Mouse (Mus musculus) adrenal gland, adult (tissue): ENCODE results near the gene Gm2a.
A peak's percentile ranks its signal among the peaks of the same experiment; 100 is the strongest.

Experiments
- DNase-seq, 2 experiments: peaks; one replicate each; pipeline ENCODE4 v3.0.0; 2022 to 2023; ENCODE audit warnings: low spot score in 1 of 2; ENCODE audit not compliant: inconsistent age in 2 of 2

Gm2a gene

DNA sequence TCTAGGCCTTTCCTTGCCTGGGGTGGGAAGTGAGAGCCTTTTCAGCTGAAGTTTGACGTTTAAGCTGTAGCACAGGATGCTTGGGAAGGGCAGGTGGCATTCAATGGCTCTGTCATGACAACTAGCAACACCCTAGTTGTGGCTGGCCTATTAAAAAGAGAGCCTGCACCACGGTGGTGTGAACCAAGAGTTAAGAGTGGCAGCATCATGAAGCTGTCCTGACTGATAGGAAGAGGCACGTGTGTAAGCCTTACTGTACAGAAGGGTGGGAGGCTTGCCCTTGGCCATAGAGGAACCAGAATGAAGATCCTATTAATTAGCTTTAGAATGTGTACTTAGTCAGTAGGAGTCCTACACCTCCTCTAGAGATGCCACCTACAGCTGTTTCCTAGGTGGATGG, 30.5 kb downstream of the Gm2a start:
- DNase-seq: no peak

DNA sequence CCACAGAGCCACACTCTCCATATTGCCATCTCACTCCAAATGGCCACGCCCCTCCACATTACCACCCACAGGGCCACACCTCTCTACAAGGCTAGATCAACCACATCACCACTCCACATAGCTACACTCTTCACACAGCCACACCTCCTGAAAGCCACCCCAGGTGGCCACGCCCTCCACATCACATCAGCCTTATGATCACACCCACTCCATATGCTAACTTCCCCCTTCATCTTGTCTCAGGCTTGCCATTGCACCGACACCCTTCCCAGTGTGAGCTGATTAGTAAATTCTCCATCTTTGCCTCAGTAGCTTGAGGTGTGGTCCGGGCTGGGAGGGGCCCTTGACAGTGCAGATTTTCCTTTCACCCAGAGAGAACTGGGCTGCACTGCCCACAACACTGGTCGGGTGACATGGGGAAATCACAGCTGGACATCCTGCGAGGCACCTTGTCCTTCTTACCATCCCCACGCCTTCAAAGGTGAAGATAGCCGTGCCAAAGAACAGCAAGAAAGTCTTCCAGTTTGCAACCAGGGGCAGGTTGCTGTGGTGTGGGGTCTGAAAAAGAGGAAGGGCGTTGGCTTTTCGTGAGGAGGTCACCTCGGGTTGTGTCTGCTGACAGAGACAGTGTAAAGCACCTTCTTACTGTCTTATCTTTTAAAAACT, 33.3 kb downstream of the Gm2a start:
- DNase-seq: peak in 1 of 2 experiments; percentile 22

DNA sequence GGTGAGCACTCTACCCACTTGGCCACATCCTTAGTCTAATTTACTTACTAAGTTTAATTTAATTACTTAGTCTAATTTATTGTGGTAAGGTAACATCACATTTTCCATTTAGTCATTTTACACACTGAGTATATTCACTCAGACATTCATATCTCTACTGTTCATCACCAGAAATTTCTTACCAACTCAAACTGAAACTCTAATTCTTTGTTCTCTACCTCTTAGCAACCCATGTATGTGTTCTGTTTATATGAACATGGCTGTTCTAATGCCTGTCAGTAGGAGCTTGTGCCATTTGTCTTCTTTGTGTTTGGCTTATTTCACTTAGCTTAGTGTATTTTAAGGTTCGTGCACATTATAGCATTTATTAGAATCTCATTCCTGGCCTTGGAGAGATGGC, 34.0 kb downstream of the Gm2a start:
- DNase-seq: no peak

DNA sequence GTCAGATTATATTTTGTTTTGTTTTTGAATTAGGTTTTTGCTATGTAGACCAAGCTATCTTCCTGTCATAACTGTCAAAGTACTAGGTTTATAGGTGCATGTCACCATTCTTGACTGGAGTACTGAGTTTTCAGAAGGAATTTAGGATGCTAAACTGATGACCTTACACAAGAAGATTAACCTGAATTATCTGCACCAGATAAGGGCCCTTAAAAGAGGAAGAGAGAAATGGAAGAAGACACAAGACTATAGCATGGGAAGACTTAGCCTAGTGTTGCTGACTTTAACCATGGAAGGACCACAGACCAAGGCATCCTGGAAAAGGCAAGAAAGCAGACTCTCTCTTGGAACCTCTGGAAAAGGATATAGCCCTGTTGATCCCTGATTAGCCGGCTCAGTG, 35.3 kb downstream of the Gm2a start:
- no peak for DNase-seq

DNA sequence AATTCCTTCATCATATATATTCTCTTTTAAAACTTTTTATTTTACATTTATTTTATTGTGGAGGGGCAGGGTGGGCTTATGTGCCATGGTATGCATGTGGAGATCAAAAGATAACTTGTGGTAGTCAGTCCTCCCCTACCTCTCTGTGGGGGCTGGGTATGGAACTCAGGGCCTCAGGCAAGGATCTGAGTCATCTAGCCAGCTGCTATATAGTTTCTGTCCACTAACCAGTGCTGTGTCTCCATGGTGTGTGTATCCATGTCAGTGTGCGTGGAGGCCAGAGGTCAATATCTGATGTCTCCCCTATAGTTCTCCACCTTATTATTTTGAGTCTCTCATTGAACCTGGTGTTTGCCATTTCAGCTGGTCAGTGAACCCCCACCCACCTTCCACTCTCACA, 36.5 kb downstream of the Gm2a start:
- no peak for DNase-seq

DNA sequence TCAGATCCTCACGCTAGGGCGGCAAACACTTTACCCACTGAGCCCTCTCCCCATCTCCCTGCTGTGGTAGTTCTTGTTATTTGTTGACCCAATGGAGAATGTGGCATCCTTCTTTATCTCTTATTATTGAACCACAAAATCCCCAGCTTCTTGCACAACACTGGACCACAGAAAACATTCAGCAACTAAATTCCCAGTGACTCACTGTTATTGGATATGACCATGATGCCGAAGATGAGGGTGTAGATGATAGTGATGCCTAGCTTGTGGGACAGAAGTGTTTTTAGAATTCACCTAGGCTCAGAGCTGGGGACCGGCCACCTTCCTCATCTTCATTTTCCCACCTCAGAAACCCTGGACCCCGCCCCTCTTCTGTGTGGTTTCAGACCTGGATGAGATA, 37.0 kb downstream of the Gm2a start:
- peak in 1 of 2 experiments; percentile 18 for DNase-seq

DNA sequence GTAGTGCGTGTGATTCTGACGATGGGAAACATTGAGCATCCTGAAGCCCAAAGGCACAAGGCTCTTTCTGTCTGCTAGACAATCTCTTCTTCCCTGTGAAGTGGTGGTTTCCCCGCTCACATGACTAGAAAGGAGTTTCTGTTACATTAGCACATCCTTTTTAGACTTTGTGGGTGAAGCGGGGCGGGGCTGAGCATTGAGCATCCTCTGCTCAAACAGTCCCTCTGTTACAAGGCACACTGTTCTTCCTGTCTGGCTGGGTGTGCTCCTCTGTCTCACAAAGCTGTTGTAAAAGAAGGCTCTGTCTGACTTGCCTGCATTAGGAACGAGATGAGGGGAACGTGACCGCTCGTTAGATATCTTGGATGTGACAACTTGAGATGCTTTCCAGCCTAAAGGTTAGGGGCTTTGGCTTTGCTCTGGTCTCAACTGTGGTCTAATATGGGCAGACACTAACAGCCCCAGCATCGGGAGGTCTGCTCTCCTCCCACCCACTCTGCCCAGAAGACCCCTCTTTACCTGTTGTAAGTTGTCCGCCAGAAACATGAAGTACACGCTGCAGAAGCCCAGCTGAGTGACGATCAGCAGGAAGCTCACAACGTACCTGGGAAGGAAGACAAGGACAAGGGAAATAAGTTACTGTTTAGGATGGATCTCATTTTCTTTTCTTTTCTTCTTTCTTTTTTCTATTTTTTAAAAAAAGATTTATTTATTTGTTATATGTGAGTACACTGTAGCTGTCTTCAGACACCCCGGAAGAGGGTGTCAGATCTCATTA, 39.0 kb downstream of the Gm2a start:
- peak in 1 of 2 experiments; percentile 29 for DNase-seq

DNA sequence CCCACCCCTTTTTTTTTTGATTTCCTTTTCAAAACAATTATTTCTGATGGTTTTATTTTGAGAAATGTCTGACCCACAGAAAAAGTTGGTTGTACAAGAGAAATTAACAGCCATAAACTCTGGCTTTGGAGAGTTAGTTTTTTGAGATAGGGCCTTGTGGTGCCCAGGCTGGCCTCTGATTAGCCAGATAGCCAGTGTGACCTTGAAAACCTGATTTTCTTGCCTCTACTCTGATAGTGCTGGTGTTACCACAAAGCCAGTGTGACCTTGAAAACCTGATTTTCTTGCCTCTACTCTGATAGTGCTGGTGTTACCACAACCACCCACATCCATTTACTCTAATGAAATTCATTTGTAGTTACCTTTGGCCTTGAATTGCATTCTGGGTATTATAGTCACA, 39.7 kb downstream of the Gm2a start:
- DNase-seq: no peak

DNA sequence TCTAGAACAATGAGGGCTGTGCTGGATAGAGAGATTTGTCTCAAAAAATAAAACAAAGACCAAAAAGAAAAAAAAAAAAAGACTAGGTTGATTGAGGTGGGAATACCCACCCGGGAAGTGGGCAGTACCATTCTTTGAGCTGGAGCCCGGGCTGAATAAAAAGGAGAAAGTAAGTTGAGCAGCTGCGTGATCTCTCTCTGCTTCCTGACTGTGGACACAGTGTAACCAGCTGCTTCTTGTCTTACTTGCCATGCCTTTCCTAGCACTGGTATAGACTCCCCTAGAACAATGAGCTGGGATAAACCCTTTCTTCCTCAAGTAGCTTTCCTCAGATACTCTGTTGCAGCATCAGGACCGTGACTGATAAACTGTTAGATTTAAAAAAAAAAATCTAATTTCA, 43.6 kb downstream of the Gm2a start:
- no peak for DNase-seq

DNA sequence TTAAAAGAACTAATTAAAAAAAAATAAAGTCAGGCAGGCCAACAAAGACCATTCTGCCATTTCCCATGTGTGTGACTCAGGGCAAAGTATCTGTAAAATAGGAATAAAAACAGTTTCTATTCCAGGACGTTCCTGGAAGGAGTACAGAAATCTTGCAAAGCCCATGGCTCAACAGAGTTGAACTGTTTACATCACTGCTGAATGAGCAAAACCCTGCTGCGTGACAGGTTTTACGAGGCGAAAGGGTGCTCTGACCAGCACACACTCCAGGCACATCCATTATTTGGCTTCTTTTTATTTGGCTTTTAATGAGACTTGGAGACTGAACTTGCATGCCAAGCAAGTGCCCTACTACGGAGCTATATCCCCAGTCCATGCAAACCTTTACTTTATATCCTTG, 46.1 kb downstream of the Gm2a start:
- no peak for DNase-seq

DNA sequence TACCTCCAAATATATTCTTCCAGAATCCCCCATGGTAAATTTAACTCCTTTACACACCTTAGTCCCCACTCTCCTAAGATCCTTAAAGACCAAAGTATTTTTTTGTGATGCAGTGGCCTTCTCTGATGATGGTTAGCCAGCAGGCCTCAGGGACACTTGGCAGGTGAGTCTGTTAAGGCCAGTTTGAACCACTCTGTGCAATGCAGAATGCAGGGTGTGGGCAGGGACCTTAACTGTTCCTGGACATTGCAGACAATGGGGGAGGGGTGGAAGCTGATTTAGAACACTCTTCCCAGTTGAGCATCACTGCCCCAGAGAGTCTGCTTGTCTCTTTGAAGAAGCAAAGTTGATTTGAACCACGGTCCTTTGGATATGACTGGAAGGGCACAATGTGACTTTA, 48.9 kb downstream of the Gm2a start:
- DNase-seq: no peak

DNA sequence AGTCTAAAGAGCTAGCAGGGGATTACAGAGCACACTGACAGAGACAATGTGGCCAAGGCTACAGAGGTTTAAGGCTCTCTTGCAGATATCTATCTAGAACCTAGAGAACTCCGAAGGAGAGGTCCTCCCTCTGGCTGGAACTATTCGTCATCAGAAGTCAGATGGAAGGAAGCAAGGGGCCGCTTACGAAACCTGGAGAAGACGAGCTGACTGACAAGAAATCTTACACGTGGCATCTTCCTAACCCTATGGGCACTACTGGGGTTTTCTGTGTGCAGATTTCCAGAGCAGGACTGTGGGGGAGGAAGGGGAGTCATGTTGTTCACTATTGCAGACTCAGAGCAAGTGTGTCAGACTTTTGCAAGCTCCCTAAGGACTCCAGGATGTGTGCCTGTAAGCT, 49.5 kb downstream of the Gm2a start:
- peak in 1 of 2 experiments; percentile 28 for DNase-seq

DNA sequence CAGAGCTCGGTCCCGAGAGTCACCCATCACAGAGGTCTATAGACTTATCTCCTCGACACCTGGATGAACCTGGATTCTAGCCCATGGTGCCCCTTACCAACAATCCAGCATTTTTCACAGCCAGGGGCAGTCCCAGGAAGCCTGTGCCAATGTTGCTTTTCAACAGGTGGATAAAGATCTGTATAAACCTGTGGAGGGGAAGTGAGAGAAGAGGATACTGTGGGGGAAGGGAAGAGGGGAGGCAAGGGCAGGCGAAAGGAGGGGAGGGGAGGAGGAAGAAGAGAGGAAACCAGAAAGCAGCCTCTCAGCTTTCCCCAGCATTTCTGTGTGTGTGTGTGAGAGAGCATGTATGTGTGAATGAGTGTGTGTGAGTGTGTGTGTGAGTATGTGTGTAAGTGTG, 50.5 kb downstream of the Gm2a start:
- DNase-seq: peak in 1 of 2 experiments; percentile 17

DNA sequence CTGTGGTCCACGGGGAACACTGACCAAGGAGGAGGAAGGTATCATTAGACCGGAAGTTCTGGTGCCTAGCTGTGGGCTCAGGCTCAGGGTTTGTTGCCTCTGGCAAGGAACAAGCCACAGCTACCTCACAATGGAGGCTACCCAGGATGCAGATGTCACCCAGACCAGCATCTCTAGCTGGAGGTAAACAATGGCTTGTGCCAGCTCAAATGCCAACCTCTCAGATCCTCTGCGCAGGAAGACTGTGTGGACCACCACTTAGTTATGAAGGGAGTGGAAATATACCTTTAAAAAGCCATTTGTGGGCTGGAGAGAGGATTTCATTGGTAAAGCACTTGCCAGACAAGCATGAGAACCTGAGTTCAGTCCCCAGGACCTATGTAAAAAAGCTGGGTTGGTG, 53.7 kb downstream of the Gm2a start, which contains the start of gene Slc36a3:
TSS of gene Slc36a3 (minus strand) at position 101 of the 400 bp plus-strand sequence.
- no peak for DNase-seq

DNA sequence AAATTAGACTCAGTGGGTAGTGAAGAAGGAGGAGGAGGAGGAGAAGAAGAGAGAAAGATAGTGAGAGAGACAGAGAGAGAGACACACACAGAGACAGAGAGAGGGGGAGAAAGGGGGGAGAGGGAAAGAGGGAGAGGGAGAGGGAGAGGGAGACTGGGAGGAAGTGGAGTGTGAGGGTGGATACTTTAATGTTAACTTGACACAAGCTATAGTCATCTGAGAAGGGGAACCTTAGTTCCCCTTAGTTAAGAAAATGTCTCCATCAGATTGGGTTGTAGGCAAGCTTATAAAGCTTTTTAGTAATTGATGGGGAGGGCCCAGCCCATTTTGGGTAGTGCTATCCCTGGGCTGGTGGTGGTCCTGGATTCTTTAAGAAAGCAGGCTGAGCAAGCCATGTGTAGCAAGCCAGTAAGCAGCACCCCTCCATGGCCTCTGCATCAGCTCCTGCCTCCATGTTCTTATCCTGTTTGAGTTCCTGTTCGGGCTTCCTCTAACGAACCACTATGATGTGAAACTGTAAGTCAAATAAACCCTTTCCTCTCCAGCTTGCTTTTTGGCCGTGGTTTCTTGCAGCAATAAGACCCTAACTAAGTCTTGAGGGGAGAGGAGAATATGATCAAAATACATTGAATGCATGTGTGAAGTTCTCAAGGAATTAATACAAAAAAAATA, 56.6 kb downstream of the Gm2a start:
- peak in 1 of 2 experiments; percentile 37 for DNase-seq

DNA sequence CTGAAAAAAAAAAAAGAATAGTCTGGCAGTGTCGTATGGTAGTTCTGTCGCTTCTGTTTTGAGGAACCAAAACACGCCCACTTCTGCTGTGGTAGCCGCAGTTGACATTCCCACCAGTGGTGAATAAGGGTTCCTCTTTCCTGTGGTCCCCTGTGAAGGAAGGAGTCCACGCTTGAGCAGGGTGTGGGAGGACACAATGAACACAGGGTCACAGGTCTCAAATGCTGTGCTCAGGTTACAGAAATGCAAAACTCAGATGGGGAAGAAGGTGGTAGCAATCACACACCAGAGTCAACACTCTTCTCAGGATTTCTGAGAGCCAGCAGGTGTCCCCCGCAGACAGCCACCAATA, 57.1 kb downstream of the Gm2a start:
- DNase-seq: peak in 1 of 2 experiments; percentile 36

DNA sequence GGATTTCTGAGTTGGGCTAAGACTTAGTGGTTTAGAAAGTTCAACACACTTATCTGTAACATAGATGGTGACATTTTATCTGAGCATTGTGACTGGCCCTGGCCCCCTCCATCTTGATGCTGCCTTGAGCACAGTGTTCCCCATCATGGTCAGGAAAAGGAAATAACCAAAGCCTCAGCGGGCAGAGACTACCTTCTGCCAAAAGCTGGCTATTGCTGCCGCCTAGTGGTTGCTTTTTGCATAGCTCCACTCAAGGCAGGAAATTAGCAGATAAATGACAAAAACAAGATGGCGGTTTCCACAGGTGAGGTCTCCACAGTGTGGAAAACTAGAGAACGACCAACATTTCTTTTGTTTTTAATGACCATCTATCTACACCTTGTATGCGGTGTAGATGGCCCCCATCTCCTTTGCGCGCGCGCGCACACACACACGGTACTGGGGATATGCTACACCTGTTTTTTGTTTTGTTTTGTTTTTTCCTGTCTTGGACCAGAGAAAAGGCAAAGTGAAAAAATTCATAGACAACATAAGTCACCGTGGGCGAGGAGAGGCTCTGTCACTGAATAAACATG, 61.0 kb downstream of the Gm2a start:
- DNase-seq: peak; percentile 82 to 96
